Mouse (Mus musculus): ENCODE measurements around the gene Col1a1.

- TF ChIP-seq CTCF (IDR thresholded peaks at IDR 0.05; ENCODE audit: borderline replicate concordance, insufficient read depth, low read length) (no peak), POLR2A (IDR thresholded peaks at IDR 0.05; ENCODE audit: low read depth, low read length) (no peak)
These were observed 20.2 kb upstream of the Col1a1 start for GRCm38 (mm10) chr11:94915675-94916403.

All from embryonic fibroblast, embryonic 13.5 days (primary cell).